Mouse (Mus musculus) mature B cell (primary cell): Measurements from ENCODE around the gene Smg6.

Experiments used
- in situ Hi-C: fragments of 300-500 bp; cut with MboI; formaldehyde crosslinking; loops from 2 replicates; pipeline ENCODE4 v1.14.3; 2019

Smg6 gene

GRCm38 (mm10) chr11:74925577-74926387, at the start of gene Smg6, which contains the start of gene Srr:
TSS of gene Smg6 (plus strand) at chr11:74925823.
TSS of gene Srr (minus strand) at chr11:74925948.
- in situ Hi-C loops, result no loop called here

- in situ Hi-C loops, result no loop called here
Observed at GRCm38 (mm10) chr11:74876801-74877200, 48.8 kb upstream of the Smg6 start.

- in situ Hi-C loops, result no loop called here
Observed at GRCm38 (mm10) chr11:74880999-74881398, 44.6 kb upstream of the Smg6 start.

- in situ Hi-C loops, result no loop called here
Observed at GRCm38 (mm10) chr11:74881979-74882378, 43.6 kb upstream of the Smg6 start.

- in situ Hi-C loops, result no loop called here
Observed at GRCm38 (mm10) chr11:74883098-74883497, 42.5 kb upstream of the Smg6 start.

GRCm38 (mm10) chr11:74894619-74895018, 31.0 kb upstream of the Smg6 start:
- in situ Hi-C loops, result no loop called here

GRCm38 (mm10) chr11:74895980-74896900, 29.4 kb upstream of the Smg6 start:
- in situ Hi-C loops, result no loop called here

- in situ Hi-C loops, result no loop called here
Observed at GRCm38 (mm10) chr11:74896901-74897677, 28.5 kb upstream of the Smg6 start, which contains the start of gene Sgsm2. TSS of gene Sgsm2 (minus strand) at chr11:74897060.

GRCm38 (mm10) chr11:74897678-74898516, 27.7 kb upstream of the Smg6 start, which contains the start of gene Tsr1:
TSS of gene Tsr1 (plus strand) at chr11:74898071.
- in situ Hi-C loops, result no loop called here

GRCm38 (mm10) chr11:74898517-74898827, 27.2 kb upstream of the Smg6 start:
- in situ Hi-C loops, result no loop called here

GRCm38 (mm10) chr11:74901555-74901954, 24.1 kb upstream of the Smg6 start:
- in situ Hi-C loops, result no loop called here

- in situ Hi-C loops, result no loop called here
Observed at GRCm38 (mm10) chr11:74902416-74902815, 23.2 kb upstream of the Smg6 start.

GRCm38 (mm10) chr11:74907850-74908249, 17.8 kb upstream of the Smg6 start:
- in situ Hi-C loops, result no loop called here

- in situ Hi-C loops, result no loop called here
Observed at GRCm38 (mm10) chr11:74908618-74909399, 16.8 kb upstream of the Smg6 start.

GRCm38 (mm10) chr11:74909978-74910377, 15.6 kb upstream of the Smg6 start:
- in situ Hi-C loops, result no loop called here

- in situ Hi-C loops, result no loop called here
Observed at GRCm38 (mm10) chr11:74912492-74912891, 13.1 kb upstream of the Smg6 start.

- in situ Hi-C loops, result no loop called here
Observed at GRCm38 (mm10) chr11:74919249-74919648, 6.4 kb upstream of the Smg6 start.

- in situ Hi-C loops, result no loop called here
Observed at GRCm38 (mm10) chr11:74924149-74924548, 1.5 kb upstream of the Smg6 start.

- in situ Hi-C loops, result no loop called here
Observed at GRCm38 (mm10) chr11:74926388-74927005, 874 bp downstream of the Smg6 start.

- in situ Hi-C loops, result no loop called here
Observed at GRCm38 (mm10) chr11:74927236-74927725, 1.7 kb downstream of the Smg6 start.
